ENCODE assay signal across 11 mouse cellular contexts in genomic region chr9:31348458-31348857, GRCm38 (mm10). TPM values are rescaled to one million over a fixed set of nuclear protein-coding genes. Genes with fewer than 3 reads are reported as not detected.
DNase-seq lines count a peak whose midpoint lies in the region; ATAC-seq lines count a peak whose summit lies in the region.
"Had no signal": no experiment of that assay in that cellular context is flagged by ENCODE, and none has a peak within 500 bp of the region (broad histone marks: within the 10 kb centered on the region; RNA-seq: fewer than 3 reads in every experiment).

No protein-coding gene starts in this region.

- DNase-seq in embryonic facial prominence, embryonic 11.5 days (ENCODE audit: low spot score): no peak
- no peak for DNase-seq in embryonic facial prominence, embryonic 10.5 days (ENCODE audit: low spot score)
- no peak for DNase-seq in hindbrain, embryonic 14.5 days (ENCODE audit: low spot score)
- no peak for DNase-seq in hindbrain, embryonic 11.5 days (ENCODE audit: low spot score)
- DNase-seq in ovary, adult 18-20 months (ENCODE audit: low spot score): no peak

- H3K9ac ChIP-seq in embryonic facial prominence, embryonic 11.5 days (replicated peaks; ENCODE audit: low read length): no peak overlapping the region
- H3K9ac ChIP-seq in hindbrain, embryonic 14.5 days: peak overlapping the region; percentile 11; the same call in 1 of the 2 replicates
- H3K9ac ChIP-seq in hindbrain, embryonic 11.5 days (ENCODE audit: low read depth, low read length): no peak overlapping the region
- H3K9ac ChIP-seq in neural tube, embryonic 13.5 days: no peak overlapping the region
- H3K9ac ChIP-seq in neural tube, embryonic 15.5 days (replicated peaks): no peak overlapping the region
- no peak overlapping the region for H3K9ac ChIP-seq in neural tube, embryonic 14.5 days (replicated peaks; ENCODE audit: low read depth, low read length)
- H3K9ac ChIP-seq: embryonic facial prominence, embryonic 12.5 days; forebrain, embryonic 12.5 days; intestine, embryonic 15.5 days had no signal

- no peak overlapping the region for H3K27ac ChIP-seq in embryonic facial prominence, embryonic 11.5 days (replicated peaks; ENCODE audit: low read depth, low read length)
- no peak overlapping the region; the same call in 1 of the 2 replicates for H3K27ac ChIP-seq in embryonic facial prominence, embryonic 10.5 days (replicated peaks)
- 0 out of 2 replicates have a peak overlapping the region, but pooled peaks have one; percentile 32 for H3K27ac ChIP-seq in hindbrain, embryonic 14.5 days
- no peak overlapping the region for H3K27ac ChIP-seq in hindbrain, embryonic 11.5 days (ENCODE audit: low read depth, low read length)
- no peak overlapping the region for H3K27ac ChIP-seq in neural tube, embryonic 13.5 days (replicated peaks)
- no peak overlapping the region for H3K27ac ChIP-seq in neural tube, embryonic 15.5 days (replicated peaks)
- no peak overlapping the region for H3K27ac ChIP-seq in neural tube, embryonic 14.5 days (ENCODE audit: low read depth, low read length)
- H3K27ac ChIP-seq: embryonic facial prominence, embryonic 12.5 days; forebrain, embryonic 12.5 days; intestine, embryonic 15.5 days had no signal

- H3K4me3 ChIP-seq in embryonic facial prominence, embryonic 11.5 days (ENCODE audit: low read depth, low read length): no peak overlapping the region
- no peak overlapping the region for H3K4me3 ChIP-seq in embryonic facial prominence, embryonic 10.5 days
- no peak overlapping the region for H3K4me3 ChIP-seq in hindbrain, embryonic 14.5 days (replicated peaks; ENCODE audit: low read length)
- H3K4me3 ChIP-seq in hindbrain, embryonic 11.5 days (ENCODE audit: low read depth, low read length): no peak overlapping the region
- no peak overlapping the region for H3K4me3 ChIP-seq in neural tube, embryonic 13.5 days
- H3K4me3 ChIP-seq in neural tube, embryonic 15.5 days (replicated peaks): no peak overlapping the region
- no peak overlapping the region for H3K4me3 ChIP-seq in neural tube, embryonic 14.5 days (ENCODE audit: low read depth, low read length)
- H3K4me3 ChIP-seq: embryonic facial prominence, embryonic 12.5 days; forebrain, embryonic 12.5 days; intestine, embryonic 15.5 days had no signal

- 80% methylated on average over 4 of the region's 4 CpGs for WGBS in embryonic facial prominence, embryonic 11.5 days
- WGBS in embryonic facial prominence, embryonic 10.5 days: 86% methylated on average over 4 of the region's 4 CpGs
- WGBS in hindbrain, embryonic 14.5 days: 78% methylated on average over 4 of the region's 4 CpGs
- WGBS in hindbrain, embryonic 11.5 days: 79% methylated on average over 4 of the region's 4 CpGs
- WGBS in neural tube, embryonic 13.5 days: 76% methylated on average over 4 of the region's 4 CpGs
- WGBS in neural tube, embryonic 15.5 days: 74% methylated on average over 4 of the region's 4 CpGs
- WGBS in neural tube, embryonic 14.5 days: 66% methylated on average over 4 of the region's 4 CpGs

- H3K36me3 ChIP-seq in embryonic facial prominence, embryonic 11.5 days (replicated peaks; ENCODE audit: control insufficient read depth, insufficient read depth, low read depth, low read length): no peaks in the 10 kb centered on the region; the same call in 1 of the 2 replicates
- peaks cover 19% of the 10 kb centered on the region for H3K36me3 ChIP-seq in embryonic facial prominence, embryonic 10.5 days (replicated peaks)
- peaks cover 39% of the 10 kb centered on the region for H3K36me3 ChIP-seq in hindbrain, embryonic 14.5 days (replicated peaks; ENCODE audit: control insufficient read depth, insufficient read depth)
- H3K36me3 ChIP-seq in hindbrain, embryonic 11.5 days (ENCODE audit: control insufficient read depth, insufficient read depth, low read length): no peaks in the 10 kb centered on the region
- H3K36me3 ChIP-seq in neural tube, embryonic 13.5 days: peaks cover 24% of the 10 kb centered on the region
- peaks cover 10% of the 10 kb centered on the region for H3K36me3 ChIP-seq in neural tube, embryonic 15.5 days
- peaks cover 3% of the 10 kb centered on the region; the same call in 1 of the 2 replicates for H3K36me3 ChIP-seq in neural tube, embryonic 14.5 days (ENCODE audit: control insufficient read depth, insufficient read depth, low read length)

- H3K9me3 ChIP-seq in embryonic facial prominence, embryonic 11.5 days (replicated peaks; ENCODE audit: control insufficient read depth, low read length): no peaks in the 10 kb centered on the region
- H3K9me3 ChIP-seq in embryonic facial prominence, embryonic 10.5 days: no peaks in the 10 kb centered on the region
- H3K9me3 ChIP-seq in hindbrain, embryonic 14.5 days (ENCODE audit: control insufficient read depth, low read length): no peaks in the 10 kb centered on the region
- no peaks in the 10 kb centered on the region for H3K9me3 ChIP-seq in hindbrain, embryonic 11.5 days (ENCODE audit: control insufficient read depth, low read length)
- no peaks in the 10 kb centered on the region for H3K9me3 ChIP-seq in neural tube, embryonic 13.5 days
- H3K9me3 ChIP-seq in neural tube, embryonic 15.5 days (replicated peaks): no peaks in the 10 kb centered on the region
- H3K9me3 ChIP-seq in neural tube, embryonic 14.5 days (ENCODE audit: control insufficient read depth, low read length): no peaks in the 10 kb centered on the region
- H3K9me3 ChIP-seq: embryonic facial prominence, embryonic 12.5 days; forebrain, embryonic 12.5 days; intestine, embryonic 15.5 days had no signal

- H3K4me1 ChIP-seq in embryonic facial prominence, embryonic 11.5 days (ENCODE audit: control insufficient read depth, insufficient read depth, low read length): no peaks in the 10 kb centered on the region
- peaks cover 5% of the 10 kb centered on the region for H3K4me1 ChIP-seq in embryonic facial prominence, embryonic 10.5 days
- H3K4me1 ChIP-seq in hindbrain, embryonic 14.5 days (replicated peaks; ENCODE audit: control insufficient read depth, insufficient read depth, low read length): peaks cover 5% of the 10 kb centered on the region; the same call in 1 of the 2 replicates
- H3K4me1 ChIP-seq in hindbrain, embryonic 11.5 days (replicated peaks; ENCODE audit: control insufficient read depth, insufficient read depth, low read length): peaks cover 3% of the 10 kb centered on the region
- peaks cover 10% of the 10 kb centered on the region; the same call in 1 of the 2 replicates for H3K4me1 ChIP-seq in neural tube, embryonic 13.5 days (replicated peaks)
- H3K4me1 ChIP-seq in neural tube, embryonic 15.5 days: 0 out of 2 replicates have a peak, but pooled peaks cover 8% of the 10 kb centered on the region
- no peaks in the 10 kb centered on the region for H3K4me1 ChIP-seq in neural tube, embryonic 14.5 days (ENCODE audit: control insufficient read depth, insufficient read depth, low read length)
- H3K4me1 ChIP-seq: intestine, embryonic 15.5 days had no signal

- no peak overlapping the region for H3K4me2 ChIP-seq in embryonic facial prominence, embryonic 11.5 days (ENCODE audit: low read depth, low read length)
- H3K4me2 ChIP-seq in hindbrain, embryonic 14.5 days (replicated peaks): no peak overlapping the region
- H3K4me2 ChIP-seq in hindbrain, embryonic 11.5 days (replicated peaks; ENCODE audit: low read depth, low read length): no peak overlapping the region
- H3K4me2 ChIP-seq in neural tube, embryonic 13.5 days: no peak overlapping the region
- no peak overlapping the region for H3K4me2 ChIP-seq in neural tube, embryonic 15.5 days
- H3K4me2 ChIP-seq in neural tube, embryonic 14.5 days (ENCODE audit: low read depth, low read length): no peak overlapping the region
- H3K4me2 ChIP-seq: embryonic facial prominence, embryonic 12.5 days; forebrain, embryonic 12.5 days; intestine, embryonic 15.5 days had no signal

- no peaks in the 10 kb centered on the region for H3K27me3 ChIP-seq in embryonic facial prominence, embryonic 11.5 days (ENCODE audit: control insufficient read depth, insufficient read depth, low read length)
- no peaks in the 10 kb centered on the region for H3K27me3 ChIP-seq in embryonic facial prominence, embryonic 10.5 days (replicated peaks; ENCODE audit: low read depth, poor library complexity, severe bottlenecking)
- no peaks in the 10 kb centered on the region for H3K27me3 ChIP-seq in hindbrain, embryonic 14.5 days (ENCODE audit: control insufficient read depth, insufficient read depth, low read length)
- H3K27me3 ChIP-seq in hindbrain, embryonic 11.5 days (ENCODE audit: control insufficient read depth, insufficient read depth, low read length): no peaks in the 10 kb centered on the region
- no peaks in the 10 kb centered on the region for H3K27me3 ChIP-seq in neural tube, embryonic 13.5 days
- H3K27me3 ChIP-seq in neural tube, embryonic 15.5 days (replicated peaks): no peaks in the 10 kb centered on the region
- no peaks in the 10 kb centered on the region for H3K27me3 ChIP-seq in neural tube, embryonic 14.5 days (ENCODE audit: control insufficient read depth, insufficient read depth, low read length)
- H3K27me3 ChIP-seq: embryonic facial prominence, embryonic 12.5 days; forebrain, embryonic 12.5 days; intestine, embryonic 15.5 days had no signal

- 0 out of 2 replicates have a peak, but pooled peaks have one; percentile 39 for ATAC-seq in embryonic facial prominence, embryonic 11.5 days (replicated peaks; ENCODE audit: insufficient number of reproducible peaks, low FRiP score, low TSS enrichment, low read depth)
- no peak for ATAC-seq in hindbrain, embryonic 14.5 days (ENCODE audit: low FRiP score)
- ATAC-seq in hindbrain, embryonic 11.5 days (ENCODE audit: low FRiP score): no peak
- ATAC-seq in neural tube, embryonic 13.5 days (ENCODE audit: low read depth): 0 out of 2 replicates have a peak, but pooled peaks have one; percentile 51
- ATAC-seq in neural tube, embryonic 15.5 days (ENCODE audit: low FRiP score): no peak
- peak; percentile 49; the same call in 1 of the 2 replicates for ATAC-seq in neural tube, embryonic 14.5 days (ENCODE audit: low read depth)

RNA-seq across cellular contexts. Expression of gene Nfrkb, which starts 37.5 kb away (rescaled TPM):
- 17.1 and 20.4 TPM in 2 replicates for polyA plus RNA-seq in embryonic facial prominence, embryonic 11.5 days (2014; fragmentation: Nextera tagmentation; extraction: Ambion mirVana)
- 20.2 and 22.0 TPM in 2 replicates for polyA plus RNA-seq in embryonic facial prominence, embryonic 10.5 days (2016; fragmentation: Nextera tagmentation; extraction: Ambion mirVana)
- 25.4 and 32.0 TPM in 2 replicates for polyA plus RNA-seq in hindbrain, embryonic 14.5 days (2014; fragmentation: Nextera tagmentation; extraction: Ambion mirVana)
- polyA plus RNA-seq in hindbrain, embryonic 11.5 days (2014; fragmentation: Nextera tagmentation; extraction: Ambion mirVana): 22.3 and 29.4 TPM in 2 replicates
- polyA plus RNA-seq in neural tube, embryonic 13.5 days (2015; fragmentation: Nextera tagmentation; extraction: Ambion mirVana): 24.9 and 28.2 TPM in 2 replicates
- polyA plus RNA-seq in neural tube, embryonic 15.5 days (2015; fragmentation: Nextera tagmentation; extraction: Ambion mirVana): 22.9 and 24.5 TPM in 2 replicates
- 31.3 and 44.1 TPM in 2 replicates for polyA plus RNA-seq in neural tube, embryonic 14.5 days (2014; fragmentation: Nextera tagmentation; extraction: Ambion mirVana)

Comparison
In these comparisons a context has a peak if more than half of its experiments do, and no peak if none do; other contexts are left out.
1. ATAC-seq: peak in embryonic facial prominence, embryonic 11.5 days (single experiment), neural tube, embryonic 13.5 days (single experiment) and neural tube, embryonic 14.5 days (single experiment); none in hindbrain, embryonic 14.5 days (single experiment), hindbrain, embryonic 11.5 days (single experiment) and neural tube, embryonic 15.5 days (single experiment).